Mouse (Mus musculus): Measurements from ENCODE around the gene Cdh23. TPM values are rescaled to one million over a fixed set of nuclear protein-coding genes. Genes with fewer than 3 reads are reported as not detected.
A peak's percentile ranks its signal among the peaks of the same experiment; 100 is the strongest.

Gene Cdh23
- total and polyA plus RNA-seq, 2 experiments from 2014 or later, result 0.23 TPM

DNA sequence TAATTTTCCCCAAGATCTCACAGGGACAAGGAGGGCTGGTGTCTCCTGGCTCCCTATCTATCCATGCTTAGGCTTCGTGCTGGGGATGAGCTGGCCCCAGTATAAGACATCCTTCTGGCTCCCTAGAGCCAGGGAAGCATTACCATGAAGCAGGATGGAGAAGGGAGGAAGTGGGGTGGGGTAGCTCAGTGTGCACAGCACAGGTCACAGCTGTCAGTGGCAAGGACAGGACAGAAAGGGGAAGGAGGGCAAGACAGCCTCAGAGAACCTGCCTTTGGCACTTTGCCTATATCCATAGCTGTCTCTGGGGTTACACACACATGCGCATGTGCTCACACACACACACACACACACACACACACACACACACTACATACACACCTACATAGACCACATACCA is 308.0 kb downstream of the Cdh23 start:
- no peak overlapping the region for H3K4me3 ChIP-seq (ENCODE audit: low read depth, low read length)
- no peaks in the 10 kb centered on the region for H3K36me3 ChIP-seq (replicated peaks; ENCODE audit: control insufficient read depth, insufficient read depth, low read length)
- no peak overlapping the region for H3K9ac ChIP-seq (replicated peaks; ENCODE audit: low read depth, low read length)
- H3K4me1 ChIP-seq (ENCODE audit: control insufficient read depth, insufficient read depth), result peaks cover 5% of the 10 kb centered on the region; the same call in 1 of the 2 replicates
- H3K27ac ChIP-seq (ENCODE audit: low read depth), result no peak overlapping the region
- WGBS, result 74% methylated on average over 2 of the region's 2 CpGs
- no peak for ATAC-seq (ENCODE audit: insufficient read depth, low read depth)
- no peak for DNase-seq (ENCODE audit: low spot score)
- H3K9me3 ChIP-seq (replicated peaks; ENCODE audit: control insufficient read depth, low read length), result no peaks in the 10 kb centered on the region
- no peak overlapping the region for H3K4me2 ChIP-seq (ENCODE audit: low read depth, low read length)
- TF ChIP-seq EP300 (IDR thresholded peaks at IDR 0.05; ENCODE audit: low read depth) (no peak), CTCF (IDR thresholded peaks at IDR 0.05; ENCODE audit: low read depth) (no peak)
- H3K27me3 ChIP-seq (ENCODE audit: control insufficient read depth, insufficient read depth, low read length), result no peaks in the 10 kb centered on the region

DNA sequence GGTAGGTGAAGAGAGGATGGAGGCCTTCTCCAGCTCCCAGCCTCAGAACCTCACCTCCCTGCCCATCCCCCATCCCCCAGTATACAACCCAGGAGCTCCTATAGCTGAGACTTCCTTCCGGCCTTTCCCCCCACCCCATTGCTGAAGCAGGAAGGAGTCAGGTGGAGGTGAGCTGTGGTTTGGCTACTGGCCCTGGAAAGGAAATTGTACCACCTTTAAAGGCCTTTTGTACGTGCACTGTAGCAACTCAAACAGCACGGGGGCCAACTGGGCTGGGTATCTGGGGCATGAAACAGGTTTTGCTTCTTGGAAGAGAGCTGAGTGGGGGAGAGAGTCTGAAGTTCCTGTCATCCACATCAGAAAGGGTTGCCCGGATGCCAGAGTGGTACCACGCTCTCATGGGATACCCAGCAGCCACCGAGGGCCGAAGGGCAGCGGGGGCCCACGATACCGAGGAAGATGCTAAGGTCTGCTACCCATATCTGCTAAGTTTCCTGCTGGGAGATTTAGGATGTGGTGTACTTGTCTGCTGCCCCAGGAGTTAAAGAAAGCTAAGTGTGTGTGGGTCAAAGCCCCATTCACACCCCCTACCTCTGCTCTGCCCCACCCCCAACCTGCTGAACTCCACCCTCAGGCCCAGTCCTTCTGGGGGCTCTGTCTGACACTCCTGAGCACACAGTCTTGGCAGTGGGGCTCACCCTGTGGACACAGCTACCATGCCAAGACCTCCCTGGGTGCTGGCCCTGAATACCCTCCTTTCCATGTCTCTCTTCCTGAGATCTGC is 315.0 kb downstream of the Cdh23 start:
- H3K4me2 ChIP-seq (ENCODE audit: low read depth, low read length), result no peak overlapping the region
- H3K36me3 ChIP-seq (replicated peaks; ENCODE audit: control insufficient read depth, insufficient read depth, low read length), result no peaks in the 10 kb centered on the region
- no peak overlapping the region for H3K4me3 ChIP-seq (ENCODE audit: low read depth, low read length)
- WGBS, result 65% methylated on average over 10 of the region's 10 CpGs
- ATAC-seq (ENCODE audit: insufficient read depth, low read depth) (no peak), DNase-seq (ENCODE audit: low spot score) (no peak)
- H3K9me3 ChIP-seq (replicated peaks; ENCODE audit: control insufficient read depth, low read length), result no peaks in the 10 kb centered on the region
- H3K27me3 ChIP-seq (ENCODE audit: control insufficient read depth, insufficient read depth, low read length), result no peaks in the 10 kb centered on the region
- H3K27ac ChIP-seq (ENCODE audit: low read depth), result no peak overlapping the region; the same call in 1 of the 2 replicates
- no peak overlapping the region for H3K9ac ChIP-seq (replicated peaks; ENCODE audit: low read depth, low read length)
- no peaks in the 10 kb centered on the region for H3K4me1 ChIP-seq (ENCODE audit: control insufficient read depth, insufficient read depth)
- no peak for TF ChIP-seq CTCF (IDR thresholded peaks at IDR 0.05; ENCODE audit: low read depth)
- no peak for TF ChIP-seq EP300 (IDR thresholded peaks at IDR 0.05; ENCODE audit: low read depth)

DNA sequence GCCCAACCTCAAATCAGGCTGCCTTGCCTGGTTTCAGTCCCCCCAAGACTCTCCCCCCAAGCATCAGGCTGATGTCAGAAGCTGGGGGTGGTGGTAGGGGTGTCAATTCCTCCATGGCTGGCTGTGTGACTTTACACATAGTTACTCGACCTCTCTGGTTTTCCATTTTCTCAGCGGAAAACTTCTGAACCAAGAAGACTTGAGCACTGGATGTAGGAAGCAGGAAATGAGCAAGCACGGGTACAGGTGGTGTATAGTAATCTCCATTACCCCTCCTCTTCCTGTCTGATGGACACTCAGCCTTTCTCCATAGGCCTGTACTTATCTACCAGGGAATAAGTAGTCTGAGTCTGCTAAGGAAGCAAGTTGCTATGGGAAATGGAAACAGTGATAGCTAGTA is 316.1 kb downstream of the Cdh23 start:
- TF ChIP-seq CTCF (IDR thresholded peaks at IDR 0.05; ENCODE audit: low read depth), result no peak
- no peak for TF ChIP-seq EP300 (IDR thresholded peaks at IDR 0.05; ENCODE audit: low read depth)
- H3K9ac ChIP-seq (replicated peaks; ENCODE audit: low read depth, low read length), result no peak overlapping the region
- peak overlapping the region; percentile 32 for H3K27ac ChIP-seq (ENCODE audit: low read depth)
- ATAC-seq (ENCODE audit: insufficient read depth, low read depth), result peak; percentile 38; the same call in 1 of the 2 replicates
- no peaks in the 10 kb centered on the region for H3K4me1 ChIP-seq (ENCODE audit: control insufficient read depth, insufficient read depth)
- H3K4me2 ChIP-seq (ENCODE audit: low read depth, low read length), result no peak overlapping the region
- no peak overlapping the region for H3K4me3 ChIP-seq (ENCODE audit: low read depth, low read length)
- H3K27me3 ChIP-seq (ENCODE audit: control insufficient read depth, insufficient read depth, low read length), result no peaks in the 10 kb centered on the region
- 42% methylated on average over 3 of the region's 3 CpGs for WGBS
- no peaks in the 10 kb centered on the region for H3K9me3 ChIP-seq (replicated peaks; ENCODE audit: control insufficient read depth, low read length)
- no peaks in the 10 kb centered on the region for H3K36me3 ChIP-seq (replicated peaks; ENCODE audit: control insufficient read depth, insufficient read depth, low read length)
- no peak for DNase-seq (ENCODE audit: low spot score)

DNA sequence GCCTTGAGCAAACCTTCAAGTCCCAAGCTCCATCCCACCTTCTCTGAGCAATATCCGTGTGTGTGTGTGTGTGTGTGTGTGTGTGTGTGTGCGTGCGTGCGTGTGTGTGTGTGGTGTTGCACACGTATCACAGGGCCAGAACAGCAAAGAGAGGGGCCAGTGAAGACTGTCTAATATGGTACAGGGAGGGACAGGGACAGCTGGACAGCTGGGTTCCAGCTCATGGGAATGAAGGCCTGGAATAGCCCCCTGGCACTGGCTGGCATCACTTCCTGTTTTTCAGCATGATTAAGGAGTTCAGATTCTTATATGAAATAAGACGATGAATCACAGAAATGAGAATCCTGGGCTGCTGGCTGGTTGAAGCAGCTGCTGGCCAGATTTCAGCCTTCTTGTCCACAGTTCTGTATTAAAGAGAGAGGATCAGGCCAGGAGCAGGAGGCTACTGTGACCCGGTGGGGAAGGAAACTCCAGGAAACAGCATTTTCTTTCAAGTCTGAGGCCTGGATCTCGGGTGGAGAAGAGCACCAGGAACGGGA is 316.8 kb downstream of the Cdh23 start:
- no peak overlapping the region for H3K4me3 ChIP-seq (ENCODE audit: low read depth, low read length)
- TF ChIP-seq EP300 (IDR thresholded peaks at IDR 0.05; ENCODE audit: low read depth) (no peak), CTCF (IDR thresholded peaks at IDR 0.05; ENCODE audit: low read depth) (no peak)
- no peaks in the 10 kb centered on the region for H3K4me1 ChIP-seq (ENCODE audit: control insufficient read depth, insufficient read depth)
- no peaks in the 10 kb centered on the region for H3K36me3 ChIP-seq (replicated peaks; ENCODE audit: control insufficient read depth, insufficient read depth, low read length)
- WGBS, result 72% methylated on average over 9 of the region's 9 CpGs
- ATAC-seq (ENCODE audit: insufficient read depth, low read depth) (no peak), DNase-seq (ENCODE audit: low spot score) (no peak)
- H3K4me2 ChIP-seq (ENCODE audit: low read depth, low read length), result no peak overlapping the region
- no peak overlapping the region for H3K9ac ChIP-seq (replicated peaks; ENCODE audit: low read depth, low read length)
- peak overlapping the region; percentile 32 for H3K27ac ChIP-seq (ENCODE audit: low read depth)
- no peaks in the 10 kb centered on the region for H3K9me3 ChIP-seq (replicated peaks; ENCODE audit: control insufficient read depth, low read length)
- no peaks in the 10 kb centered on the region for H3K27me3 ChIP-seq (ENCODE audit: control insufficient read depth, insufficient read depth, low read length)

DNA sequence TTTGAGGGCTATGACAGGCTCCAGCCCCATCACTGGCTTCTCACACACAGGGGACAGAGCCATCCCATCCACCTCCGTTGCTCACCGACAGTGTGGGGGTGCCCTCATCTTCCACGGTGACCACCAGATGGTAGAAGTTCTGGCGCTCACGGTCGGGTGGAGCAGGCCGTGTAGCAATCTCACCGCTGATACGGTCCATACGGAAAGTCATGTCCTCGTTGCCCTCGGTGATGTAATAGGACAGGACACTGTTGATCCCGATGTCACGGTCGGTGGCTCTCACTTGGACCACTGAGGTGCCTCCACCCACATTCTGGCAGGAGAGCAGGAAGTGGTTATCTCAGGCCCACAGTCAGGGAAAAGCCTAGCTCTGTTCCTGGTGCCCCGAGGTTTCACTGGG is 319.6 kb downstream of the Cdh23 start:
- no peaks in the 10 kb centered on the region for H3K27me3 ChIP-seq (ENCODE audit: control insufficient read depth, insufficient read depth, low read length)
- H3K9me3 ChIP-seq (replicated peaks; ENCODE audit: control insufficient read depth, low read length), result no peaks in the 10 kb centered on the region
- H3K4me1 ChIP-seq (ENCODE audit: control insufficient read depth, insufficient read depth), result peaks cover 3% of the 10 kb centered on the region; the same call in 1 of the 2 replicates
- no peak overlapping the region for H3K9ac ChIP-seq (replicated peaks; ENCODE audit: low read depth, low read length)
- DNase-seq (ENCODE audit: low spot score), result no peak
- H3K4me3 ChIP-seq (ENCODE audit: low read depth, low read length), result no peak overlapping the region
- no peak for ATAC-seq (ENCODE audit: insufficient read depth, low read depth)
- H3K27ac ChIP-seq (ENCODE audit: low read depth), result no peak overlapping the region
- TF ChIP-seq CTCF (IDR thresholded peaks at IDR 0.05; ENCODE audit: low read depth) (no peak), EP300 (IDR thresholded peaks at IDR 0.05; ENCODE audit: low read depth) (no peak)
- H3K36me3 ChIP-seq (replicated peaks; ENCODE audit: control insufficient read depth, insufficient read depth, low read length), result no peaks in the 10 kb centered on the region
- H3K4me2 ChIP-seq (ENCODE audit: low read depth, low read length), result no peak overlapping the region
- 79% methylated on average over 16 of the region's 16 CpGs for WGBS

Measured in heart, postnatal 0 days (tissue).